Mouse (Mus musculus) adipose tissue, adult 10 weeks (tissue): Measurements from ENCODE around the gene Mrm3. TPM values are rescaled to one million over a fixed set of nuclear protein-coding genes. Genes with fewer than 3 reads are reported as not detected.

Source experiments
- polyA plus RNA-seq: library from polyadenylated mRNA; stranded (reverse); fragments of 350-450 nt; fragmentation: Illumina TruSeq; extraction: RNeasy Lipid Tissue Mini Kit (QIAGEN cat#74804); gene quantifications from one replicate; pipeline ENCODE4 v1.2.3, GENCODE M21; 2014; ENCODE audit warnings: low read depth, low replicate concordance

The Mrm3 gene
- polyA plus RNA-seq = 7.4 TPM

DNA sequence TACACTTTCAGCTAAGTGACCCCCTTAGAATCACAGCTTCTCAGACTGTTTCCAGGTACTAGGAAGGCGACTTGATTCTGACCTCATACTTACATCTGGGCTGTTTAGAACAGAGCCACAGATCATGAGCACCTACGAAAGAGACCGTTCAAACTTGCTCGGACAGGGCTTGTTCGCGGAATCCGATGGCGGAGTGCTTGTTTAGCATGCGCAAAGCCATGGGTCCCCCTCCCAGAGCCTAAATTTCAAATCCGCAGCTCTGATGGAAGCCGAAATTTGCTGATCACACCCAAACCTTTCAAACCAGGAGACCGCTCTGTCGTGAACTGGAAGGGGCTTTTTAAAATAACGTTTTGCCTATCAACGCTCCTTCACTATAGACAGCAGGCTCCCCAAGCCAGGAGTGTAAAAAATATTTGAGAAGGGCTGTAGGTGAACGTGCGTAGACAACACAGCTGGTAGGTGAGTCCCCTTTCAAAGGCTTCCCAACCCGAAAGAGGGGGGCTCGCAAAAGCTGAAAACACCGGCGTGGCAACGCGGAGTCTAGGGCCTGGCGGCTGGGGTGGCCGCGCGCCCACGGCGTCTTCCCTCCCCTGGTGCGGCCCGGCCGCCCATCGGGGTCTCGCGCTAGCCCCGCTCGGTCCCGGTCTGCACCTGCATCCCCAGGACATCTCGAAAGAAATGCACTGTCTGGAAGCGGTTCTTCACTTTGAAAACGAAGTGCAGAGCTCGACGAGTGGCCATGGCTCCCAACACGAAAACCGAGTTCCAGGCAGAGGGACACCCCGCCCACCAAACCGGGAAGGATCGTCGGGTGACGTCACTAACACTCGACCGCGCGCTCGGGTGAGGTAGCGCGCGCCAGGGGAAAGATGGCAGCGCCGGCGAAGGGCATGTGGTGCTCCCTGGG is at the start of gene Mrm3, which contains the start of gene Glod4:
Gene Mrm3 (plus strand): TSS at position 815 of the 910 bp plus-strand sequence.
Gene Glod4 (minus strand): TSS at position 825 of the 910 bp plus-strand sequence.

DNA sequence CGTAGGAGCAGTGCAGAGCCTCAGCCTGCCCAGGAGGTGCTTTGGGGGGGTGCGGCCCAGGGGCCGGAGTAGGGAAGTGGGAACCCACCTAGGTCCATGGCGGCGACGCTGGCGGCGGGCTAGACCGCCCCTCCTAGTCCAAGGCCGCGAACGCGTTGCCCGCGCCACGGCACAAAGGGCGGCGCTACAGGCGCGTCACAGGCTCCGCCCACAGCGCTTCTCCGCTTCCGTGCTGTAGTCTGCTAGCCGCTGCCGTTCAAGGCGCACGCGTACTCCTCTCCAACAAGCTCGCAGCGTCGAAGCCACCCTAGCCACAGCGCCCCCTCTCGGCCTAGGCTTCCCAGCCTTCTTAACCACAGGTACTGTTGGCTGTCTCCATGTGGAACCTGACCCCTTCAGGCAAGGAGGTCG is 26.1 kb upstream of the Mrm3 start, which contains the start of the genes Dbil5 and Gemin4:
Gene Dbil5 (plus strand): TSS at position 219 of the 411 bp plus-strand sequence.
Gene Gemin4 (minus strand): TSS at position 275 of the 411 bp plus-strand sequence.

Other genes with a start within 250 kb of the Mrm3 start
- gene 1700016K19Rik, start 243.8 kb upstream of the Mrm3 start, polyA plus RNA-seq = 7.0 TPM
- gene Rflnb, start 215.9 kb upstream of the Mrm3 start, polyA plus RNA-seq = 33.0 TPM
- 32.0 TPM for gene Vps53, start 64.1 kb upstream of the Mrm3 start, polyA plus RNA-seq
- 5.1 TPM for gene Fam57a, start 64.0 kb upstream of the Mrm3 start, polyA plus RNA-seq
- 107 TPM for gene Dbil5, start 26.1 kb upstream of the Mrm3 start, polyA plus RNA-seq
- gene Gemin4, start 26.1 kb upstream of the Mrm3 start, polyA plus RNA-seq = 6.8 TPM
- 68.5 TPM for gene Glod4, start within 50 bp of the Mrm3 start, polyA plus RNA-seq
- gene Nxn, start 155.4 kb downstream of the Mrm3 start, polyA plus RNA-seq = 26.4 TPM
- gene Timm22, start 163.2 kb downstream of the Mrm3 start, polyA plus RNA-seq = 30.0 TPM